Mouse (Mus musculus): ENCODE measurements around the gene Clpp. TPM values are rescaled to one million over a fixed set of nuclear protein-coding genes. Genes with fewer than 3 reads are reported as not detected.

Gene Clpp
- polyA plus RNA-seq (2015; fragmentation: Nextera tagmentation; extraction: Ambion mirVana): 136 and 139 TPM in 2 replicates

GRCm38 (mm10) chr17:56990115-56990746 lies at the start of gene Clpp:
Gene Clpp (plus strand): TSS chr17:56990305.
- Histone ChIP-seq H3K36me3 (peaks cover 35% of the 10 kb centered on the region), H3K4me1 (peaks cover 10% of the 10 kb centered on the region), H3K9ac (peak within 1 kb of the TSS; percentile 69), H3K27ac (replicated peaks) (peak within 1 kb of the TSS; percentile 80), H3K4me3 (replicated peaks) (peak within 1 kb of the TSS; percentile 87), H3K9me3 (replicated peaks) (no peaks in the 10 kb centered on the region), H3K27me3 (no peaks in the 10 kb centered on the region), H3K4me2 (replicated peaks) (peak within 1 kb of the TSS; percentile 74)
- peak; percentile 95 for ATAC-seq (ENCODE audit: insufficient number of reproducible peaks, low FRiP score, low TSS enrichment, low read depth)
- WGBS: under 1% methylated on average over 52 of the region's 52 CpGs

- Histone ChIP-seq H3K4me2 (replicated peaks) (no peak overlapping the region), H3K4me3 (replicated peaks) (no peak overlapping the region), H3K4me1 (no peaks in the 10 kb centered on the region), H3K27ac (replicated peaks) (no peak overlapping the region), H3K36me3 (no peaks in the 10 kb centered on the region), H3K27me3 (no peaks in the 10 kb centered on the region), H3K9me3 (replicated peaks) (no peaks in the 10 kb centered on the region), H3K9ac (no peak overlapping the region)
- 17% methylated on average over 3 of the region's 3 CpGs for WGBS
- ATAC-seq (ENCODE audit: insufficient number of reproducible peaks, low FRiP score, low TSS enrichment, low read depth): no peak
These were observed 39.2 kb upstream of the Clpp start for GRCm38 (mm10) chr17:56950915-56951314.

- ATAC-seq (ENCODE audit: insufficient number of reproducible peaks, low FRiP score, low TSS enrichment, low read depth): no peak
- Histone ChIP-seq H3K27me3 (no peaks in the 10 kb centered on the region), H3K27ac (replicated peaks) (no peak overlapping the region), H3K4me1 (no peaks in the 10 kb centered on the region), H3K4me2 (replicated peaks) (no peak overlapping the region), H3K36me3 (no peaks in the 10 kb centered on the region), H3K9me3 (replicated peaks) (no peaks in the 10 kb centered on the region), H3K9ac (no peak overlapping the region), H3K4me3 (replicated peaks) (no peak overlapping the region)
- WGBS: 87% methylated on average over 1 of the region's 1 CpGs
These were observed 37.5 kb upstream of the Clpp start for GRCm38 (mm10) chr17:56952639-56953038.

- H3K36me3 ChIP-seq: no peaks in the 10 kb centered on the region
- no peak overlapping the region for H3K27ac ChIP-seq (replicated peaks)
- no peaks in the 10 kb centered on the region for H3K4me1 ChIP-seq
- H3K27me3 ChIP-seq: no peaks in the 10 kb centered on the region
- no peak for ATAC-seq (ENCODE audit: insufficient number of reproducible peaks, low FRiP score, low TSS enrichment, low read depth)
- H3K4me2 ChIP-seq (replicated peaks): no peak overlapping the region
- H3K9ac ChIP-seq: no peak overlapping the region
- WGBS: 74% methylated on average over 7 of the region's 7 CpGs
- no peaks in the 10 kb centered on the region for H3K9me3 ChIP-seq (replicated peaks)
- H3K4me3 ChIP-seq (replicated peaks): no peak overlapping the region
These were observed 35.2 kb upstream of the Clpp start for GRCm38 (mm10) chr17:56954871-56955270.

GRCm38 (mm10) chr17:56957763-56958429 lies 32.2 kb upstream of the Clpp start:
- H3K9me3 ChIP-seq (replicated peaks): no peaks in the 10 kb centered on the region
- H3K4me2 ChIP-seq (replicated peaks): no peak overlapping the region
- no peak overlapping the region for H3K9ac ChIP-seq
- H3K27ac ChIP-seq (replicated peaks): no peak overlapping the region
- WGBS: 32% methylated on average over 11 of the region's 11 CpGs
- H3K4me1 ChIP-seq: no peaks in the 10 kb centered on the region
- H3K4me3 ChIP-seq (replicated peaks): no peak overlapping the region
- no peaks in the 10 kb centered on the region for H3K36me3 ChIP-seq
- peak; percentile 48; the same call in 1 of the 2 replicates for ATAC-seq (ENCODE audit: insufficient number of reproducible peaks, low FRiP score, low TSS enrichment, low read depth)
- no peaks in the 10 kb centered on the region for H3K27me3 ChIP-seq

GRCm38 (mm10) chr17:56958667-56959066 lies 31.4 kb upstream of the Clpp start:
- no peak overlapping the region for H3K9ac ChIP-seq
- H3K36me3 ChIP-seq: no peaks in the 10 kb centered on the region
- no peaks in the 10 kb centered on the region for H3K4me1 ChIP-seq
- no peak overlapping the region for H3K27ac ChIP-seq (replicated peaks)
- no peak for ATAC-seq (ENCODE audit: insufficient number of reproducible peaks, low FRiP score, low TSS enrichment, low read depth)
- WGBS: 68% methylated on average over 4 of the region's 4 CpGs
- no peaks in the 10 kb centered on the region for H3K27me3 ChIP-seq
- no peak overlapping the region for H3K4me2 ChIP-seq (replicated peaks)
- no peaks in the 10 kb centered on the region for H3K9me3 ChIP-seq (replicated peaks)
- no peak overlapping the region for H3K4me3 ChIP-seq (replicated peaks)

GRCm38 (mm10) chr17:56961880-56962279 lies 28.2 kb upstream of the Clpp start:
- Histone ChIP-seq H3K9me3 (replicated peaks) (no peaks in the 10 kb centered on the region), H3K4me2 (replicated peaks) (no peak overlapping the region), H3K36me3 (no peaks in the 10 kb centered on the region), H3K9ac (no peak overlapping the region), H3K4me3 (replicated peaks) (no peak overlapping the region), H3K4me1 (no peaks in the 10 kb centered on the region), H3K27ac (replicated peaks) (no peak overlapping the region), H3K27me3 (no peaks in the 10 kb centered on the region)
- no peak for ATAC-seq (ENCODE audit: insufficient number of reproducible peaks, low FRiP score, low TSS enrichment, low read depth)
- WGBS: 89% methylated on average over 4 of the region's 4 CpGs

GRCm38 (mm10) chr17:56962642-56963405 lies 27.3 kb upstream of the Clpp start:
- ATAC-seq (ENCODE audit: insufficient number of reproducible peaks, low FRiP score, low TSS enrichment, low read depth): no peak
- WGBS: 75% methylated on average over 5 of the region's 5 CpGs

GRCm38 (mm10) chr17:56963646-56964045 lies 26.5 kb upstream of the Clpp start:
- H3K9me3 ChIP-seq (replicated peaks): no peaks in the 10 kb centered on the region
- no peaks in the 10 kb centered on the region for H3K36me3 ChIP-seq
- H3K4me3 ChIP-seq (replicated peaks): no peak overlapping the region
- no peak overlapping the region for H3K27ac ChIP-seq (replicated peaks)
- H3K4me1 ChIP-seq: no peaks in the 10 kb centered on the region
- no peak overlapping the region for H3K4me2 ChIP-seq (replicated peaks)
- no peak for ATAC-seq (ENCODE audit: insufficient number of reproducible peaks, low FRiP score, low TSS enrichment, low read depth)
- 76% methylated on average over 6 of the region's 6 CpGs for WGBS
- H3K27me3 ChIP-seq: no peaks in the 10 kb centered on the region
- no peak overlapping the region for H3K9ac ChIP-seq

More at GRCm38 (mm10) chr17:56962642-56963405, 27.3 kb upstream of the Clpp start:
- no peak overlapping the region for H3K9ac ChIP-seq
- no peaks in the 10 kb centered on the region for H3K27me3 ChIP-seq
- no peaks in the 10 kb centered on the region for H3K4me1 ChIP-seq
- no peaks in the 10 kb centered on the region for H3K9me3 ChIP-seq (replicated peaks)
- no peak overlapping the region for H3K4me3 ChIP-seq (replicated peaks)
- no peak overlapping the region for H3K4me2 ChIP-seq (replicated peaks)
- no peaks in the 10 kb centered on the region for H3K36me3 ChIP-seq
- H3K27ac ChIP-seq (replicated peaks): no peak overlapping the region

- Histone ChIP-seq H3K4me1 (no peaks in the 10 kb centered on the region), H3K9ac (no peak overlapping the region), H3K27ac (replicated peaks) (no peak overlapping the region), H3K27me3 (no peaks in the 10 kb centered on the region), H3K36me3 (no peaks in the 10 kb centered on the region), H3K4me2 (replicated peaks) (no peak overlapping the region), H3K4me3 (replicated peaks) (no peak overlapping the region), H3K9me3 (replicated peaks) (no peaks in the 10 kb centered on the region)
- ATAC-seq (ENCODE audit: insufficient number of reproducible peaks, low FRiP score, low TSS enrichment, low read depth): no peak
- 55% methylated on average over 3 of the region's 3 CpGs for WGBS
These were observed 20.8 kb upstream of the Clpp start for GRCm38 (mm10) chr17:56969321-56969720.

GRCm38 (mm10) chr17:56970081-56970480 lies 20.0 kb upstream of the Clpp start:
- Histone ChIP-seq H3K9me3 (replicated peaks) (no peaks in the 10 kb centered on the region), H3K4me3 (replicated peaks) (no peak overlapping the region), H3K4me2 (replicated peaks) (no peak overlapping the region)

More at GRCm38 (mm10) chr17:56970081-56970480, 20.0 kb upstream of the Clpp start:
- H3K27me3 ChIP-seq: no peaks in the 10 kb centered on the region
- H3K4me1 ChIP-seq: no peaks in the 10 kb centered on the region
- H3K9ac ChIP-seq: no peak overlapping the region
- H3K27ac ChIP-seq (replicated peaks): no peak overlapping the region
- ATAC-seq (ENCODE audit: insufficient number of reproducible peaks, low FRiP score, low TSS enrichment, low read depth): no peak
- H3K36me3 ChIP-seq: no peaks in the 10 kb centered on the region
- 59% methylated on average over 5 of the region's 5 CpGs for WGBS
